Mouse (Mus musculus): ENCODE data around the gene Ttc39a.

Gene Ttc39a

GRCm38 (mm10) chr4:109463892-109464291, 57.5 kb downstream of the Ttc39a start:
- no peak for DNase-seq

- no peak for DNase-seq
Measured at GRCm38 (mm10) chr4:109467687-109468086, 61.3 kb downstream of the Ttc39a start.

GRCm38 (mm10) chr4:109471606-109472005, 65.2 kb downstream of the Ttc39a start:
- DNase-seq: no peak

- DNase-seq: no peak
Measured at GRCm38 (mm10) chr4:109472566-109472965, 66.1 kb downstream of the Ttc39a start.

- no peak for DNase-seq
Measured at GRCm38 (mm10) chr4:109475078-109475477, 68.7 kb downstream of the Ttc39a start.

- peak; percentile 69 to 73 for DNase-seq
Measured at GRCm38 (mm10) chr4:109475577-109476553, 69.4 kb downstream of the Ttc39a start.

GRCm38 (mm10) chr4:109476554-109477014, 70.2 kb downstream of the Ttc39a start:
- DNase-seq: peak; percentile 94 to 97

GRCm38 (mm10) chr4:109477454-109477853, 71.0 kb downstream of the Ttc39a start:
- no peak for DNase-seq

GRCm38 (mm10) chr4:109481424-109481823, 75.0 kb downstream of the Ttc39a start:
- DNase-seq: no peak

GRCm38 (mm10) chr4:109482701-109483100, 76.3 kb downstream of the Ttc39a start:
- DNase-seq: no peak

- DNase-seq: no peak
Measured at GRCm38 (mm10) chr4:109484621-109485020, 78.2 kb downstream of the Ttc39a start, which contains the start of gene Rnf11. Rnf11 (minus strand) TSS chr4:109484728.

GRCm38 (mm10) chr4:109488812-109489211, 82.4 kb downstream of the Ttc39a start:
- no peak for DNase-seq

- no peak for DNase-seq
Measured at GRCm38 (mm10) chr4:109493581-109493980, 87.2 kb downstream of the Ttc39a start.
